Mouse (Mus musculus): ENCODE data around the gene Dst.

Gene Dst

DNA sequence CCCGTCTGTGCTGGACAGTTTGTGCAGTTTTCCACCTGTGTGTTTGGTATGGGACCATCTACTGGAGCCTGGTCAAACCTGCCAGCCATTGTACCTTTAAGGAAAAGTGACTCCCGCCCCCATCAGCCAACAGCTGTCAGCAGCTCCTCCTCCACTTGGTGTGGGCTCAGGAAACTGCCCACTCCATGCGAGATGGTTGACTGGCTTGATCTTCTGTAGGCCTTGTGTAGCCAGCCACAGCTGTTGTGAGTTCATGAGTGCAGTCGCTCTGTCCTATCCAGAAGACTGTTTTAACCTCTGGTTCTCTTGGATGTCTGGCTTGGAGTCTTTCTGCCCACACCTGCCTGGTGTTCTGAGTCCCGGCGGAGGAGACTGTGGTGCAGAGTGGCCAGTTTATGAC lies 117.9 kb downstream of the Dst start:
- no peak for DNase-seq (ENCODE audit: low spot score in 2 of 2)

DNA sequence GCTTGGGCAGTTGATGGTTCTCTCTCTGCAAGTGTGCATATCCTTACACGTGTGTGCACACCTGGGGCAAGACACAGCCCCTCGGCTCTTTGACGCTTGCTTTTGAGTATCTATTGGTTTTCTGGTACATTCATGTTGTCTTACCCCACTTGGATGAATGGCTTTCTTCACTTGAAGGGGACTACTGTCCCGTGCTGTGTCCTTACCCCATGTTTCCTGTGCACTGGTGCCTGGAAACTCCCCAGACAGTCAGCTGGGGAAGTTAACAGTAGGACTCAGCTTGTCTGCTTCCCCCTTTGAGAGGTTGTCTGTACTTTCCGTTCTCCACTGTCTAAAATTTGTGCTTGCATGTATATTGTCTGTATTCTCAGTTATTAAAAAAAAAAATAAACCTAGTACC lies 120.7 kb downstream of the Dst start:
- no peak for DNase-seq (ENCODE audit: low spot score in 2 of 2)

DNA sequence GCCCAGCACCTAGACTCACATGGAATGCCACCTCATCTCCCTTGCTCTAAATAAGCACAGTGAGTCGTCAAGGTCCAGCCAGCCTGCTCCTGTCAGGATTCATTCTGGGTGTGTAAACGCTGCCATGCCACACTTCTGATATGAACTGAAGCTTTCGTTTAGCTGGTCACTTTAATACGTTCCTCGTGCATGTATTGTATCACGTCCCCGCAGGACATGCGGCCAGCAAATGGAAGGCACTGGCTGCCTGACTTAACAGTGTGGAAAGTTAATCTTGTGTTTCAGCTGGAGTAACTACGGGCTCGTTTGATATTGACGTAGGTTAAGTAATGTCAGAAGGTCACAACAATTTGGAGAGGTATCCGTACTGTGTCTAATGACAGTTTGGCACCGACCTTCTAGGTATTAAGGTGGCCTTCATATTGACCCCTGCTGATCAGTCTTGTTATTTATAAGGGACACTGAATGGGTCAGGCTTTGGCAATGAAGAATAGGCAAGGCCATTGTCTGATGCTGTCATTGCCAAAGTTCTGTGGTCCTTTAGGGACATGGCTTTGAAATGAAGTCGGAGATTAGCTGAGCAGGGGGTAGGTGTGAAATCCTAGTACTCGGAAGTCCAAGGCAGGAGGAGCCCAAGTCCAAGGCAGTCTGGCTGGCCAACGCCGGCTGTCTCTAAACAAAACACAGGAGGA lies 122.5 kb downstream of the Dst start:
- no peak for DNase-seq (ENCODE audit: low spot score in 2 of 2)

DNA sequence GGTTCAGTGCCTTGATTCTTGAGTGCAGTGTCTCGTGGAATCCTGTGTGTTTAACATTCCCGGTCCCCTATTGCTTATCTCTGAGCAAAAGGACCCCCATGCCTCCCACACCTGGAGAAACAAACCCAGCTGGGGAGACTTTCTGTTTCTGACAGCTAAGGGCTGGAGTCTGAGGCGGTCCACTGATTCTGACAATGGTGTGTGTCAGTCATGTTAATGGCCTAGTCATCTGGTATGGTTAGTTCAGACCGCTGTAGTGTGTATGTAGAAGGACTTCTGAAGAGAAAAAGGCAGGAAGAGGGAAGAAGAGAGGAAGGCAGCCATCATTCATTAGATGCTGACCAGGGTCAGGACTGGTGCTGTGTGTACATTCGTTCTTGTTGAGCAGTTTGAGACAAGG lies 125.0 kb downstream of the Dst start:
- no peak for DNase-seq (ENCODE audit: low spot score in 2 of 2)

DNA sequence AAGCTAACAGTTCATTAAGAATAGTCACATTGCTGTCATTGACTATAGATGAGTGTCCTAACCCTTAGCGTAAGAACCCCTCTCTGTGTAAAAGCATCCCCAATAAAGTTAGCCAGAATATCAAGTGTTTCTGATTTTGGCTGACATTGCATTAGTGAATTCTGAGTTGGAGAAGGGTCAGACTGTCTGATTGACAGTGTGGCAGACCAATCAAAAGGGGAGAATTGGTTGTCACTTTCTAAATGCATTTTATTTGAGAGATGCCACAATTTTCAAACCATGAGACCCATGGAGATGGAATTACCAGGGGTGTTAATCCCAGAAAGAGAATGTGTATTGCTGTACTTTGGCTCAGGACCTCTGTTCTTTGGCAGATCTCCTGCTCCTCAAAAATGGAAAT lies 125.5 kb downstream of the Dst start:
- no peak for DNase-seq (ENCODE audit: low spot score in 2 of 2)

DNA sequence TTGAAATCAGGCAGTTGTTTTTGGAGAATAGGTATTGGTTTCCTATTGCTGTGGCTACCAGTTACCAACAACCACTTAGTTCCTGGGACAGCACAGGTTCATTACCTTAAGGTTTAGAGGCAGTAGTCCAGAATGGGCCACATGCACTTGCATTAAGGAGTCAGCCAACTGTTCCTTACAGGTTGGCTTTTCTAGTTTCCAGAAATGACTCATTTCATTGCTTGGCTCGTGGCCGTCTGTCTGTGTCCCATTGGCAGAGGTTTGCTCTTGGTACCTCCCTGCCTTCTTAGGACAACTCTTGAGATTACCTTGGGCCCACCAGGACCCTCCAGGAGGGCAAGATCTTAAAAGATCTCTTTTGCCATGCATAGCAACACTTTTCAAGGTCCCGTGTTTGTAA lies 125.9 kb downstream of the Dst start:
- DNase-seq (ENCODE audit: low spot score in 2 of 2): no peak

DNA sequence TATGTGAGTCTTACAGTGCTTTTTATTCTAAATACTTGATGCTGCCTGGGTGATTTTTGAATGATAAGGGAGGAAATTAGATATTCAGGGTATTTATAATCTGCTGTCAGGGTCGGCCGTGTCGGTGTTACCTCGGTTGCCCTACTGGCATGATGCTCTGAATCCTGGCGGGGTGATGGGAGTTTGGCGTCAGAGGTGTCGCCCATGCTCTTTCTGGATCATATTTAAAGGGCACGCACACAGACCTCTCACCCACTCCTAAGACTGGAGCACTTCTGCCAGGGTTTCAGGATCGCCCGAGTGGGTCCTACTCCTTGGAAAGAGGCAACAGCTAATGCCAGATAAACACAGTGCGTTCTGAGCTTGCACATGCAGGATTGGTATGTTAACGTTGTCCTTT lies 128.1 kb downstream of the Dst start:
- no peak for DNase-seq (ENCODE audit: low spot score in 2 of 2)

DNA sequence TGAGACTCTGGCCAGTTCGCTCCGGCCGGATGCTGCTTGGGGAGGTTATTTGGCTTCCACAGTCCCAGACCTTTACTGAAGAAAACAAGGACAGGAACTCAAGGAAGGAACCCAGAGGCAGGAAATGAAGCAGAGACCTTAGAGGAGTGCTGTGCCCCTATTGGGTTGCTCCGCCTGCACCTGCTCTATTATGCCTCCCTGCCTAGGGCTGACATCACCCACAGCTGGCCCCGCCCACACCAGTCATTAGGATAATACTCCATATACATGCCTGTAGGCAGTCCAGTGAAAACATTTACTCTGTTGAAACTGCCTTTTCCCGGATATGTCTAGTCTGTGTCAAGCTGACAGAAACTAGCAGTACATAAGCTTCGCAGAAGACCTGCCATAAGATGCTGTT lies 130.5 kb downstream of the Dst start:
- DNase-seq (ENCODE audit: low spot score in 2 of 2): no peak

DNA sequence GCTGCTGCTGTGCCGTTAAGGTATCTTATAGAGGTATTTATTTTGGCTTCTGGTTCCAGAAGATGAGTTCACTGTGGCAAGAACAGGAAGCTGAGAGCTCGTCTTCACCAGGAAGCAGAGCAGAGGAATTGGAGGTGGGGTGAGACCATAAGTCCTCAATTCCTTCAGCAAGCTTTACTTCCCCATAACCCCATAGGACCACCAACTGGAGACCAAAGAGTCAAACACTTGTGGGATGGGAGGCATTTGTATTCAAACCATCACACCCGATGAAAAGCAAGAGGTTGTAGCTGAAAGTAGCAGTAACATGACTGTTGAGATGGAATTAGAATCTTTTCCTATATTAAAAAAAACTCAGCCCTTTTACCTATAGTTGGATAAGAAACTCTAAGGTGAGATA lies 132.0 kb downstream of the Dst start:
- no peak for DNase-seq (ENCODE audit: low spot score in 2 of 2)

DNA sequence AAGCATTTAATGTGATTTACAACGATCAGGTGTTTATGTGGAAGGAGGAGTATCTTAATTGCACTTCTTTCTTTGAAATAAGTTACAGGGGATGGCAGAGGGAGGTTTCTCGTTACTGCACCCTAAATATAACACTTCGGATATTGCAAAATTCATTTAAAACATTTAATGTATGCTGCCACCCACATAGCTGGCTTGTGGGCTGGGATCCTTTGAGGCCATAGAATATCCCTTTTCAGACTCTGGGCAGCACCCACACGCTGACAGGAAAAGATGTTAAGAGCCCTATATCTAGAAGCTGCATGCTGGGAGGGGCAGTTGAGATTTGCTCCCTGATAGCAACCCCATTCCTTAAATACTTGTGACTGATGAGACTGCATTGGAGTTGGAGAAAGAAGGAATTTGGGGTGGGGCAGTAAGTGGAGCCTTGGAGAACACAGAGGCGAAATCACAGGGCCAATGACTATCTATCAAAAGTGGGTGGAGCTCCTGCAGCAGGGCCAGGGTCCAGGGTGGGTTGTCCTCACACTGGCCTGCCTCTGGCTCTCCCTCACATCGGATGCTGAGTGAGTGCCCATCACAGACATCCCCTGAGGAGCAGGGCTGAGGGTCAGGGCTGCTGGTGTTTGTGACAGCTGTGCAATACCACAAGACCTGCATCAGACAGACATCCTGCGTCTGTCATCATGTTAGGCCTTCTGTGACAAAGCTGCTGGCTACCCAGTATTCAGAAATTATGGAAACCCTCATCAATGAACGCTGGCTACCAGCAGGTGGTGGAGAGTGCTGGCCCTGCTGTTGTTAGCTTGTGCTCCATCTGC lies 133.1 kb downstream of the Dst start:
- peak; percentile 48 to 73 for DNase-seq (ENCODE audit: low spot score in 2 of 2)

DNA sequence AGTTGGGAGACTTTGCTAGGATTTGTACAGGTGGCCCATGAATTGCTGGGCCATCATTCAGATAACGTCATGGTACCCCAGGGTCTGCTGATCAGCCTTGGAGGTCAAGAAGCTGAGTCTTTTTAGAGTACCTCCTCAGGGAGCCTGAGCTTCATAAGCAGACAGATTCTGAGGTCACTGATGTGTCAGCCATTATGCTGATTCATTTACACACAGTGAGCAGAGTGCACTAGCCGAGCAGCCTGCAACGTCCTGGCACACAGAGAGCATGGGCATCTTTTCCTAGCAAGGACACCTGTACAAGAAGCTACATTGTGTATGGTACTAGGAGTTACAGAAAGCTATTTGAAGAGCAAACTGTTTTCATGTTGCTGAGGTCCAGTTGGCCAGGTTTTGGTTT lies 134.3 kb downstream of the Dst start:
- no peak for DNase-seq (ENCODE audit: low spot score in 2 of 2)

DNA sequence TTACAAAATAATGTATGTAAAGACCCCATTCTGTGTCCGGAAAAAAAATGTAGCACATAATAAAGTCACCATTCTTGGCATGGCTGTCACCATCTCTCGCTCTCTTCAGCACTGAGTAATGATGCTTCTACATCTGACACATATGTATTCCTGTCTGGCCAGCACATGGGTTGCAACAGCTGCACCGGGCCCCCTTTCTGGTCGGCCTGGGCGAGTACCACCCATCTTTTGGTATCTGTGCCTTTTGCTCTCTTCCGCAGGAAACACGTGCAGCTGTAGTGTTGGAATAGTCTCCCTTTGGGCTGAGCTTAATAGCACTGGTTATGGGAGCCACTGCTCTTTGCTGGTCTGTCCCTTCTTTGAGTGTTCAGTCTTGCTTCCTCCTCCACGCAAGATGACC lies 135.3 kb downstream of the Dst start:
- DNase-seq (ENCODE audit: low spot score in 2 of 2): no peak

DNA sequence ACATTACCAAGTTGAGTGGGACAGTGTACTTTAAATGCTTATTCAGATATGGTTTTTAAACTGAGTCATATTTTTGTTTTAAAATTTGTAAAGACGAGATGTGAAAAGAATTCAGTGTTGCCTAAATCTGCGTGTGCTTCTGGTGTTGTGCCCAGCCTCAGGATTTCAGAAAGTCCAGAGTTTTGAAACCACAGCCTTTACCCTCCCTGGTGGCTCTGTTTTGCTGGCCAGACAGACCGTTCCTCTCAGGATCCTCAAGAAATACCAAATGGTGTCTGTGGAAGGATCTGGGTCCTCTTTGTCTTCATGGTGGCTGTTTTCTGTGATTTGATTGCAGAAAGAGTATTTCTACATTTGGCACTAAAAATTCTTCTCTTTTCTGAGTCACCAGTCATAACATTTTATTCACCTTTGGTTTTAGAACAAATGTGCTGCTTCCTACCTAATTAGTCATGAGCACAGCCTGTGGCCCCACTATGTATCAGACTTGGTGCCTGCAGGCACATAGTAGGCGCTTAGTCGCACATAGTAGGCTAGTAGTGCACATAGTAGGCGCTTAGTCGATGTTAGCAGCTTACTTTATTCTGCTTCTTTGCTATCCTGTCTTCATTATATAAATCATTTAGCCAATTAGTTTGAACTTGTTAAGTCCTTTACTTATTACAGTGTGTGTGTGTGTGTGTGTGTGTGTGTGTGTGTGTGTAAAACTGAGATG lies 136.0 kb downstream of the Dst start:
- DNase-seq (ENCODE audit: low spot score in 2 of 2): no peak

DNA sequence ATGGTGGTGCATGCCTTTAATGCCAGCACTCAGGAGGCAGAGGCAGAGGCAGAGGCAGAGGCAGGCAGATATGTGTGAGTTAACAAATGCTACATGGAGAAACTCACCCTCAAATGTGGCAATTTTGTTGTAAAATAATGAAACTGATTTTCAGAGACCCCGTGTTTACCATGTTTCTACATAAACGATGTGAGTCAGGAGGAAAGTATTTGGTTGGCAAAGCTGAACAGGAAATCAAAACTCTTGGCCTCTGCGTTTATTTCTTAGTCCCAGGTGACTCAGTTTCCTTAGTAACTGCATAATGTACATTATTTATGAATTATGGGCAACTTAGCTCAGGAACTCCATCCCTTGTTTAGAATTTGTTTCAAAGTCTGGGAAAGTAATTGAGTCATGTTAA lies 136.7 kb downstream of the Dst start:
- DNase-seq (ENCODE audit: low spot score in 2 of 2): no peak

DNA sequence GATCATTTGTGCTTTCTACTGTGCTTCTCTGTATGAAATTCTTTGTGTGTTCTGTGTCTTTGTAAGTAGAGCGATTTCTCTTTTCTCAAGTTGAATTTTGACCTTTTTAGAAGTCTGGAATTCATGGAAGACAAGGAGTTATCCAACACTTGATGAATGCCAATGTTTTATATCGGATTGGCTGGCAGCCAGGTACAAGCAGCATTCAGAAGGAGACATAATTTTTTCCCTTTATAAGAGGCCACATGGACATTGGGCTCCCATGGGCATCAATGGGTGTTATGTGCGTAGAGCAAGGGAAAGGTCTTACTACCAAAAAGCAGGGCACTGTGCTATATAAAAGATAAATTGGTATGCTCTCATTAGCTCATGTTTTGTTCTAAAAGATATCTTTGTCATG lies 139.3 kb downstream of the Dst start:
- DNase-seq (ENCODE audit: low spot score in 2 of 2): no peak

DNA sequence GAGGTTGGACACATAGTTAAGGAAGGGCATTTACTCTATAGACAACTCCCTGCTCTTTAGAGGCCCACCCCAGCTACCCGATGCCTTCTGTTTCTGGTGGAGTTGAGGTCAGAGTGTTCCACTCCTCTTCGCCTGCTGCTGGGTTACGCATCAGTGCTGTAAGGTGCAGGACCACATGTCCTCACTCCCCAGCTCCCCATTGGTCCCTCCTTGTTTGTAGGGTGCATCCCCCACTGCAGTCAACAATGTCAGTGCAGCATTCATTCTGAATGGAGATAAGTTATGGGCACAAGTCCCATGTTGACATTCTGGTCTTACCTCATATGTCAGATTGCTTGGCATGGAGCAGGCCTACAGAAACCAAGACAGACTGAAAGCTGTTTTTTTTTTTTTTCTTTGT lies 143.2 kb downstream of the Dst start:
- no peak for DNase-seq (ENCODE audit: low spot score in 2 of 2)

DNA sequence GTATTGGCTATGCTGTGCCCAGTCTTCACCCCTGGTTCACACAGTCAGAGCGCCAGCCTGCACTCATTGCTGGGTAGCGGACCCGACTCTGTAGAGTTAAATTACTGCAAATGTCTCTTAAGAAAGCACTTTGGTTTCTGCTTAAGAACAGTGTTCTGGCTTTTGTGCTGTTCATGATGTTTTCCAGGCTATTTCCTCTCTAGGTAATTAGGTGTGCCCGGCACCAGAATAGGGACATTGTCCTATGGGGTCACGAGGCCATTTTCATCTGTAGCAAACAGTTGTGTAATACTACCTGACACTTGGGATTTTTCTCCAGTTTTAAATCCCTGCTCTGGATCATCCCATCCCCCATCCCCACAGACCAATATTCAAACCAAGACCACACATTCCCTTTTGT lies 144.4 kb downstream of the Dst start:
- no peak for DNase-seq (ENCODE audit: low spot score in 2 of 2)

DNA sequence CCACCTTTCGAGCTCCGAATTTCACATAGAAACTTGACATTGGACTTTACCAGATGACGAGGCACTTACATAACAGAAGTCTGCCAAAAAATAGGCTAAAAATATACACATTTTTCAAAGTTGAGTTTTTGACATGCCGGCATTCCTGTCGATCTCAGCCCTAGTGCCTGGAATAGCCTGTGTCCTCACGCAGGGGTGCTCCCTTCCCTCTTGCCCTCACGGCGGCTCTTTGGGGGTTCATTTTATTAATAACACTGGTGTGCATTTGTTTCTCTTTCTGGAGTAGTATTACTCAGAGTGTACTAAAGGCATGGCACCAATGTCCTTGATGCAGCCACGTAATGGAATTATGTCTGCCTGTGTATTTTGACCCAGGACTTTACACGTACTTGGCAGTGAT lies 146.9 kb downstream of the Dst start:
- DNase-seq (ENCODE audit: low spot score in 2 of 2): no peak

DNA sequence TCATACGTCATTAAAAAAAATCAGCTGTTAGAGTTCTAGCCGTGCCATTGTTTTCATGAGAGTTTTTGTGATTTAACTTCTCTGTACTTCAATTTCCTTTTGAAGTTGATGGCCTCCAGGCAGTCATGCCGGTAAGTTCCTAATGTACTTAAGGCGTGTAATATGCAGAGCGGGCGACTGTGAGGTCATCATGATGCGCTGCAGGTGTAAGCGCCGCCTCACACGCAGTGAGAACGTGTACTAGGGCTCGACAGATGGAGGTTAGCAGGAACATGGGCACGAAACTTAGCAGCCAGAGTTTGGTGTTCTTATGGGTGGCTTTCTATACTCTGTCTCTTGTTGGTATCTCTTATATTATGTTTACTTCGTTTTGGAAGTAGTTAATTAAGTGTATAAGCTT lies 148.6 kb downstream of the Dst start:
- DNase-seq (ENCODE audit: low spot score in 2 of 2): no peak

DNA sequence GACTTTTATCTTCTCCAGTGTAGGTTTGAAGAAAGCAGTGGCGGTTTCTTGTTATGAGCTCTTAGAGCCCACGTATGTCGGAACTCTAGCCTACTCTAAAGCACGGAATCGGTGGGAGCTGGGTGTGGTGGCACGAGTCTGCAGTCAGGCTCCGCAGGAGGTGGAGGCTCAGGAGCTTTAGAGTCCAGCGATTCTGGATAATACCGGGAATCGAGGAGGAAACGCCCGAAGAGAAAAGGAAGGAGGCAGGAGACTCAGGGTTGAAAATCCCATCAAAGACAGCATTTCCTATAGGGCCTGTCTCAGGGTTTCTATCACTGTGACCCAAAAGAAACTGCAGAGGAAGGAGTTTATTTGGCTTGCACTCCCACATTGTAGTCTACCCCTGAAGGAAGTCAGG lies 151.2 kb downstream of the Dst start:
- no peak for DNase-seq (ENCODE audit: low spot score in 2 of 2)

DNA sequence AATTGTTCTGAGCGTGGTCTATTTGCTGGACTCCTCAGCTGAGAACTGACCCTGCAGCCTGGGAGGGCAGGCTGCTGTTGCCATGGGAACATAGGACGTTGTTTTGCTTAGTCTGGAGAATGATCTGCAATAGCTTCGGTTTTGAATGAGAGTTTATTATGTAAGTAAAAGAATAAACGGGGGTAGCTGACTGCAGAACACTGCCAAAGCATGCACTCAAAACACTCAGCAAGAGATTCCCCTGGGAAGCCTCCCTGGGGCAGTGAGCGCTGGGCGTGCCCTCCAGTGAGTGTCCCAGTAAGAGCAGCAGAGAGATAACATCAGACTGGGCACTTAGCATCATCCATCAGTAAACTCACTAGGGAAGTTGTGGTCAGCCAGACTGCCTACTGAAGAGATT lies 152.4 kb downstream of the Dst start:
- no peak for DNase-seq (ENCODE audit: low spot score in 2 of 2)

DNA sequence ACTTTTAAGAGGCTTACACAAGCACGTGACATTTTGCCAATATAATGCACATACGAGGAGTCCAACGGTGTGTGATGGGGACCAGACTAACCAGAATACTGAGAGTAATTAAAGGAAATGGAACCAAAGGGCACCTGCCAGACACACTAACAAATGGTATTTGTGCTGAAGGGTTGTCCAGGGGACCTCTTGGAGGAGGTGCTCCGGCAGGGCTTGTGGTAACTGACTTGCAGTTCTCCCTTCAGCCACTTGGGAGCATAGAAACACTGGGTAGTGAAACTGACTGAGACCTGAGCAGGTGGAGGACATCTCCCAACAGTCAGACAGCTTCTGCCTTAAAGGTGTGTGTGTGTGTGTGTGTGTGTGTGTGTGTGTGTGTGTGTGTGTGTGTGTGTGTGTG lies 153.1 kb downstream of the Dst start:
- peak; percentile 66 to 68 for DNase-seq (ENCODE audit: low spot score in 2 of 2)

DNA sequence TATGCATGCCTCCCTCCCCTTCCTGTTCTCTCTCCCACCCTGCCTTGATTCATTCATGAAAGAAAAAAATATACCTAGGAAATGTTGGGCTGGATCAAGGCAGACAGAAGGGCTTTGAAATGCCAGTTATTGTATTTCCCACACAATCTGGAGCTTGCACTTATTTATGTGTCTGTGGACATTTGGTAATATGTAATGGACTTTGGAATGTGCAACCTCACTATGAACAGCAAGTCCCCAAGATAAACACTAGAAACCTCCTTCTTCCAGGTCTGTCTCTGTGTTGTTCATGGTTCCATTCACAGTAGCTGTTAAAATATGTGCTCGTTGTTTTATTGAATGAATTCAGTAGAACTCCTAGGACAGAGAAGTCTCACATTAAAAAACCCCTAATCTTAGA lies 153.8 kb downstream of the Dst start:
- DNase-seq (ENCODE audit: low spot score in 2 of 2): no peak
